Mouse (Mus musculus): ENCODE measurements around the gene Gm44503. TPM values are rescaled to one million over a fixed set of nuclear protein-coding genes. Genes with fewer than 3 reads are reported as not detected.

Gm44503 gene
- total RNA-seq, 2 experiments from 2014 or later, result not detected

- ATAC-seq (ENCODE audit: poor library complexity, severe bottlenecking), result no peak
Observed at GRCm38 (mm10) chr9:72972435-72972834, 13.8 kb downstream of the Gm44503 start.

- no peak for ATAC-seq (ENCODE audit: poor library complexity, severe bottlenecking)
Observed at GRCm38 (mm10) chr9:72972984-72973383, 14.3 kb downstream of the Gm44503 start.

GRCm38 (mm10) chr9:72974734-72975133, 16.1 kb downstream of the Gm44503 start:
- peak; percentile 88 for ATAC-seq (ENCODE audit: poor library complexity, severe bottlenecking)

DNA sequence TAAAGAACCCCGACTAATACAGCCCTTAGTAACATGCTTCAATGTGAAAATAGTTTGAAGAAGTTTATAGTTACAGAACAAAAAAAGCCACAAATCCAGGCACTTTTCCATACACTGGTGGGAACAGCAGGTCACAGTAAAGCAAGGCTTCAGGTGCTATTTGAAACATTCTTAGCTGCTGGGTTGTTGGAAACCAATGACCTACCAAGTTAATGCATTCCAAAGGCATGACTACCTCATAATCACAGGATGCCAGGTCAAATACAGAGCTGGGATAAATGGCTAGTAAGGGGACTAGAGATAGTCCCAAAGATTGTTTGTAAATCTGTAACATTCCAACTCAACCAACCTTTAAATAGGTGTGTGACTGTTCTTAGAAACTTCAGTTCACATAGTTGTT, 16.6 kb downstream of the Gm44503 start:
- no peak for ATAC-seq (ENCODE audit: poor library complexity, severe bottlenecking)

GRCm38 (mm10) chr9:72983066-72983465, 24.4 kb downstream of the Gm44503 start:
- no peak for ATAC-seq (ENCODE audit: poor library complexity, severe bottlenecking)

DNA sequence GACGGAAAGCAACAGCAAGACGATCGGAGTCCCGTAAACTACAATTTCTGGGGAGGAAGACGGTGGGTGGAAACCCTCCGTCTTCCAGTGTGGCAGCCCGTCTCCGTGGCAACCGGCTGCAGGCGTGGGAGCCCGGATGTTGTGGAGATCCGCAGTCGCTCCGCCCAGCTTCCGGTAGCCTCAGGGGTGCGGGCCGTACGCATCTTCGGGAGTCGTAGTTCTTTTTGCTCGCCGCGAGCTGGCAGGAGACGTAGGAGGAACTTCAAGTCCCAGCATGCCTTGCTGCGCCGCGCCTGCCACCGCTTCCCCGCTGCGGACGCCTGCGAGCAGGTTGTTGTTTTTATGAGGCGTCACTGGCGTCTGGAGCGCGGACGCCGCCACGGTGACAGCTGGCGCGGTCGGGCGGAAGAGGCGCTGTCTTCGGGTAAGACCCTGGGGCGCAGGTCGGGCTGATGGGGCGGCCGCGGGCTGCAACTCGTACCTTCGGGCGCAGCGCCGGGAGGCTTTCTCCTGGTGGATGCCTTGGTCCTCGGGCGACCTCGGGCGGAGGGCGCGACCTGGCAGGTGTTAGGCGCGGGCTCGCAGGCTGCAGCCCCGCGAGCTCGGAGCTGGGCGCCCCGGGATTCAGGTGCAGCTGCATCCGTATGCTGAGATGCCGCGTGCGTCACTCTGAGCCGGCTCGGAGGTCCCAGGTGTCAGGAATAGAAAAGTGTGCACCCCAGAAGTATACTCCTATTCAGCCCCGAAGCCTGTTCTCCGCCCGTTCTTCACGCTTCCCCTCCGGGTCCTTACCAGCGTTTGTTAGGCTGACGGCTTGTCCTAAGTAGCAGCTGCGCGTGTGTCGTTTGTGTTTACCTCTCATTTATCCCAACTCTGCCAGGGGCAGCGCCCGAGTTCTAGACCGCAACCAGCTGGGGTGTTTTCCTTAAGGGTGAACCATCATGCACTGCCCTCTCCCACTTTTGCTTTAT, 26.9 kb downstream of the Gm44503 start, which contains the start of the genes Ccpg1os and Ccpg1:
Ccpg1os (minus strand) TSS at position 133 of the 971 bp plus-strand sequence.
Ccpg1 (plus strand) TSS at position 180 of the 971 bp plus-strand sequence.
- ATAC-seq (ENCODE audit: poor library complexity, severe bottlenecking), result peak; percentile 98

- no peak for ATAC-seq (ENCODE audit: poor library complexity, severe bottlenecking)
Observed at GRCm38 (mm10) chr9:72987703-72988102, 29.1 kb downstream of the Gm44503 start.

GRCm38 (mm10) chr9:72988706-72989105, 30.1 kb downstream of the Gm44503 start:
- no peak for ATAC-seq (ENCODE audit: poor library complexity, severe bottlenecking)

- ATAC-seq (ENCODE audit: poor library complexity, severe bottlenecking), result peak; percentile 82
Observed at GRCm38 (mm10) chr9:72991420-72991819, 32.8 kb downstream of the Gm44503 start.

- ATAC-seq (ENCODE audit: poor library complexity, severe bottlenecking), result no peak
Observed at GRCm38 (mm10) chr9:72992576-72992975, 33.9 kb downstream of the Gm44503 start.

DNA sequence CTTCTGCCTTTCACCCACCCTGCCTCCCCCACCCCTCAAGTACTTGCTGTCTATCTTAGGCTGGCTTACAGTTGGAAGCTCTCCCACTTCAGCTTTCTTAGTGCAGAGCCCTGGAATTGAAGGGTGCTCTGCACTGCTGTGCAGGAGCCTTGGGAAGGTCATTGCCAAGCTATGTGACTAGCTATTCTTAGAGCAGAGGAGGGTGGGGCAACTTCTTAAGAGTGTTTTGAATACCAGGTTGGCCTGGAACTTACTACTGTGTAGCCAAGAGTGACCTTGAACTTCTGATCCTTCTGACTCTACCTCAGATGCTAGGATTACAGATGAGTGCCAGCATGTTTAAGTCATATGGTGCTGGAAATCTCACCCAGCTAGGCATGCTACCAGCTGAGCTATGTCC, 37.5 kb downstream of the Gm44503 start:
- ATAC-seq (ENCODE audit: poor library complexity, severe bottlenecking), result no peak

GRCm38 (mm10) chr9:72996806-72997205, 38.2 kb downstream of the Gm44503 start:
- ATAC-seq (ENCODE audit: poor library complexity, severe bottlenecking), result no peak

DNA sequence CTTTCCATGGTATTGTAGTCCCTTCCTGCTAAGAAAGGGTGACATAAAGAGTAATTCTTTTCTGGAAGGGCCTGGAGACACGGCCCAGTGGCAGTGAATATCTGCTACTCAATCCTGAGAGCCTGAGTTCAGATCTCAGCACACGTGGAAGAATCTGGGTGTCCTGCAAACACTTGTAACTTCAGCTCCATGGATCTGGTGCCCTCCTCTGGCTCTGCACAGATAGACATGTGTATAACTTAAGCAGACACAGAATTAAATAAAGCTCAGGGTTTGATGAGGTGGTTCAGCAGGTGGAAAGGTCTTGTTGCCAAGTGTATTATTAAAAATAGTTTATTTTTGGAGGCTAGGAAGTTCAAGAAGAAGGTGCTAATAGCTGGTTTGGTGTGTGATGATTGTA, 41.8 kb downstream of the Gm44503 start:
- ATAC-seq (ENCODE audit: poor library complexity, severe bottlenecking), result no peak

GRCm38 (mm10) chr9:73001314-73002011, 42.8 kb downstream of the Gm44503 start:
- peak; percentile 78 for ATAC-seq (ENCODE audit: poor library complexity, severe bottlenecking)

DNA sequence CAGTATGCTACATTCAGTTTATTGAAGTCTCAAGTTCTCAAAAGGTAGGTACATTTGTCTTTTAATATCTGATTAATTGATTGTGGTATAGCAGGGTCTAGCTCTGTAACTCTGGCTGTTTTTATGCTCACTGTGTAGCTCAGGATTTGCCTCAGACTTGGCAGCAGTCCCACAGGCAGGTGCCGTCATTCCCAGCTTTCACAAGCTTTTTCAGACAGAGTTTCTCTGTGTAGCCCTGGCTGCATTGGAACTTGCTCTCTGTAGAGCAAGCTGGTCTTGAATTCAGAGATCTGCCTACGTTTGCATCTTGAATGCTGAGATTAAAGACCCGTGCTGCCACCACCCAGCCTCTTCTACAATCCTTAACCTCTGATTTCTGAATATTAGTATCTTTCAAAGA, 43.5 kb downstream of the Gm44503 start:
- no peak for ATAC-seq (ENCODE audit: poor library complexity, severe bottlenecking)

GRCm38 (mm10) chr9:73004076-73004475, 45.4 kb downstream of the Gm44503 start:
- no peak for ATAC-seq (ENCODE audit: poor library complexity, severe bottlenecking)

- 0 out of 2 replicates have a peak, but pooled peaks have one; percentile 35 for ATAC-seq (ENCODE audit: poor library complexity, severe bottlenecking)
Observed at GRCm38 (mm10) chr9:73005106-73005505, 46.5 kb downstream of the Gm44503 start.

DNA sequence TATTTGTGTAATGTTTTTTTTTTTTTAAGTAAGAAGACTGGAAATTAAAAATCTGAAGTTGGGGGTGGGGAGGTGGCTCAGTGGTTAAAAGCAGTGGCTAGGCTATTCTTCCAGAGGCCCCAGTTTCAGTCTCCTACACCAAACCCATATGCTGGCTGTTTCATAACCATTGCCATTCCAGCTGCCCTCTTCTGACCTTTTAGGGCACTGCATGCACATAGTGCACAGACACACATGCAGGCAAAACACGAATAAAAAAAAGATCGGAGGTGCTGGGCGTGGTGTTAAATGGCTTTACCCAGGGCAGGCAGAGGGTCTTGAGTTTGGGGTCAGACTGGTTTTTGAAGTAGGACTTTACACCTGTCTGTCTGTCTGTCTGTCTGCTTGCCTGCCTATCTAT, 47.5 kb downstream of the Gm44503 start:
- ATAC-seq (ENCODE audit: poor library complexity, severe bottlenecking), result 0 out of 2 replicates have a peak, but pooled peaks have one; percentile 37

GRCm38 (mm10) chr9:73008384-73008783, 49.7 kb downstream of the Gm44503 start:
- ATAC-seq (ENCODE audit: poor library complexity, severe bottlenecking), result peak; percentile 15; the same call in 1 of the 2 replicates

DNA sequence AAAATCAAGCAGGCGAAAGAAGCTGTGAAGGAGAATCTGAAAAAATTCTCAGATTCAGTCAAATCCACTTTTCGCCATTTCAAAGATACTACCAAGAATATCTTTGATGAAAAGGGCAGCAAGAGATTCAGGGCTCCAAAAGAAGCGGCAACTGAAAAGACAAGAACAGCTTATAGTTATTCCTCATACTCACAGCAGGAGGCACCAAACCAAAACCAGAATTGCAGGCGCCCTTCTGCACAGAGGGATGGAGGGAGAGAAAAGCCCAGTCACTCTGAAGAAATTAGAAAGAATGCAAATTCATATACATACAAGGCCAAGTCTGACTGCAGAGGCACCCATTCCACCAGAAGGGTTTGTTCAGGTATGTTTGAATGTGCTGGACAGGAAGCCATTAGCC, 54.0 kb downstream of the Gm44503 start:
- no peak for ATAC-seq (ENCODE audit: poor library complexity, severe bottlenecking)

GRCm38 (mm10) chr9:73014724-73015123, 56.1 kb downstream of the Gm44503 start:
- no peak for ATAC-seq (ENCODE audit: poor library complexity, severe bottlenecking)
